Mouse (Mus musculus) MEL (cell line): ENCODE measurements at regions not wholly inside any gene's neighbourhood (a gene's known extent, or its start where the extent isn't known, plus 50 kb on each side); places are given as distances from the start of the nearest gene placed in this dataset.
"Not testable (repeated sequence)": the region's sequence is repeated elsewhere in the genome, so short reads cannot be mapped to it uniquely, and the experiment has no call there.

ENCODE experiments used
- DNase-seq: peaks from one replicate; pipeline ENCODE4 v3.0.0; 2011; ENCODE audit warnings: low read depth, low spot score
- H3K27ac ChIP-seq: 2 replicates; pipeline ENCODE4 v1.5.1; 2012; ENCODE audit warnings: low read depth, mild to moderate bottlenecking, control low read depth, low read length, moderate library complexity; ENCODE audit not compliant: control insufficient read depth
- H3K27me3 ChIP-seq, 2 experiments: fragments of 150-350 bp in 1 of 2; sonication (generic) in 1 of 2; 2 replicates each; pipeline ENCODE4 v1.6.1; 2012; ENCODE audit warnings: low read length in 2 of 2, mild to moderate bottlenecking in 2 of 2, improper control_type of control experiment in 1 of 2, moderate library complexity in 1 of 2; ENCODE audit not compliant: insufficient read depth in 2 of 2, control insufficient read depth in 1 of 2
- H3K36me3 ChIP-seq, 2 experiments: 2 replicates each; pipeline ENCODE4 v1.6.1; 2012 to 2014; ENCODE audit warnings: low read length in 2 of 2, improper control_type of control experiment in 1 of 2, inconsistent platforms in 1 of 2, mild to moderate bottlenecking in 1 of 2; ENCODE audit not compliant: insufficient read depth in 2 of 2, control insufficient read depth in 1 of 2
- H3K4me1 ChIP-seq, 2 experiments: fragments of 150-350 bp in 1 of 2; sonication (generic) in 1 of 2; 2 replicates each; pipeline ENCODE4 v1.6.1; 2012; ENCODE audit warnings: low read length in 2 of 2, improper control_type of control experiment in 1 of 2, mild to moderate bottlenecking in 1 of 2; ENCODE audit not compliant: insufficient read depth in 2 of 2, control insufficient read depth in 1 of 2
- H3K4me3 ChIP-seq, 2 experiments: fragments of 150-350 bp in 1 of 2; sonication (generic) in 1 of 2; 2 replicates each; pipeline ENCODE4 v1.5.1; 2012; ENCODE audit warnings: low read depth in 2 of 2, low read length in 2 of 2, mild to moderate bottlenecking in 2 of 2, moderate library complexity in 2 of 2, control low read depth in 1 of 2, improper control_type of control experiment in 1 of 2; ENCODE audit not compliant: control insufficient read depth in 1 of 2, insufficient read depth in 1 of 2
- H3K79me2 ChIP-seq: 2 replicates; pipeline ENCODE4 v1.6.1; 2012; ENCODE audit warnings: mild to moderate bottlenecking, low read length, moderate library complexity; ENCODE audit not compliant: control insufficient read depth, poor library complexity, insufficient read depth
- H3K9ac ChIP-seq: 2 replicates; pipeline ENCODE4 v1.6.1; 2012; ENCODE audit warnings: low read depth, mild to moderate bottlenecking, control low read depth, low read length, moderate library complexity; ENCODE audit not compliant: control insufficient read depth, poor library complexity, severe bottlenecking
- H3K9me3 ChIP-seq: fragments of 150-350 bp; sonication (generic); replicated peaks from 2 replicates; pipeline ENCODE4 v1.6.1; 2012; ENCODE audit warnings: mild to moderate bottlenecking, low read length, improper control_type of control experiment, moderate library complexity; ENCODE audit not compliant: insufficient read depth
- CTCF ChIP-seq, 3 experiments: IDR thresholded peaks in 2 of 3; conservative IDR thresholded peaks in 1 of 3; 2 replicates each; pipeline ENCODE4 v1.5.1; 2011 to 2012; ENCODE audit warnings: low read length in 3 of 3, low read depth in 2 of 3, mild to moderate bottlenecking in 2 of 3, improper control_type of control experiment in 1 of 3, inconsistent platforms in 1 of 3, mixed read lengths in 1 of 3, moderate library complexity in 1 of 3; ENCODE audit not compliant: control insufficient read depth in 1 of 3, insufficient read depth in 1 of 3, poor library complexity in 1 of 3, severe bottlenecking in 1 of 3
- EP300 ChIP-seq, 2 experiments: IDR thresholded peaks; 2 replicates each; pipeline ENCODE4 v1.6.1; 2011; ENCODE audit warnings: improper control_type of control experiment in 2 of 2, low read length in 2 of 2, low read depth in 1 of 2, mild to moderate bottlenecking in 1 of 2
- GABPA ChIP-seq: IDR thresholded peaks from 2 replicates; pipeline ENCODE4 v1.6.1; 2012; ENCODE audit warnings: low read depth, mild to moderate bottlenecking, inconsistent platforms, low read length, improper control_type of control experiment, moderate library complexity
- JUND ChIP-seq: IDR thresholded peaks from 2 replicates; pipeline ENCODE4 v1.6.1; 2011; ENCODE audit warnings: low read depth, mild to moderate bottlenecking, improper control_type of control experiment, low read length
- NELFE ChIP-seq: IDR thresholded peaks from 2 replicates; pipeline ENCODE4 v1.6.1; 2011; ENCODE audit warnings: low read depth, low read length, improper control_type of control experiment
- POLR2A ChIP-seq, 2 experiments: IDR thresholded peaks; 2 replicates each; pipeline ENCODE4 v1.6.1; 2011 to 2012; ENCODE audit warnings: low read length in 2 of 2, mild to moderate bottlenecking in 2 of 2, control low read depth in 1 of 2, improper control_type of control experiment in 1 of 2, low read depth in 1 of 2, moderate library complexity in 1 of 2; ENCODE audit not compliant: control insufficient read depth in 1 of 2, insufficient read depth in 1 of 2, poor library complexity in 1 of 2
- RAD21 ChIP-seq: IDR thresholded peaks from 2 replicates; pipeline ENCODE4 v1.6.1; 2011; ENCODE audit warnings: mild to moderate bottlenecking, low read depth, low read length, improper control_type of control experiment
- SIN3A ChIP-seq: IDR thresholded peaks from 2 replicates; pipeline ENCODE4 v1.6.1; 2012; ENCODE audit warnings: low read length, improper control_type of control experiment, inconsistent platforms
- SMC3 ChIP-seq: IDR thresholded peaks from 2 replicates; pipeline ENCODE4 v1.6.1; 2011; ENCODE audit warnings: low read depth, low read length, improper control_type of control experiment
- TBP ChIP-seq: IDR thresholded peaks from 2 replicates; pipeline ENCODE4 v1.8.0; 2011; ENCODE audit warnings: low read depth, low read length, improper control_type of control experiment
- TCF12 ChIP-seq: IDR thresholded peaks from 2 replicates; pipeline ENCODE4 v1.6.1; 2014; ENCODE audit warnings: low read depth, mild to moderate bottlenecking, inconsistent platforms, low read length, improper control_type of control experiment, moderate library complexity
- ZKSCAN1 ChIP-seq: IDR thresholded peaks from 2 replicates; pipeline ENCODE4 v1.6.1; 2012; ENCODE audit warnings: low read depth, mild to moderate bottlenecking, inconsistent platforms, low read length, improper control_type of control experiment, moderate library complexity
- ZNF384 ChIP-seq: IDR thresholded peaks from 2 replicates; pipeline ENCODE4 v1.6.1; 2012; ENCODE audit warnings: low read depth, mild to moderate bottlenecking, inconsistent platforms, low read length, improper control_type of control experiment

- not testable (repeated sequence) for H3K4me3 ChIP-seq, H3K36me3 ChIP-seq, H3K9ac ChIP-seq, H3K27ac ChIP-seq, H3K79me2 ChIP-seq, H3K4me1 ChIP-seq, H3K9me3 ChIP-seq, H3K27me3 ChIP-seq, DNase-seq
Measured at GRCm38 (mm10) chr11:40159161-40159560, 535.8 kb downstream of the Mat2b start.

GRCm38 (mm10) chr11:40149312-40149711 lies 545.7 kb downstream of the Mat2b start:
- no peak overlapping the region for H3K27ac ChIP-seq
- DNase-seq: peak; percentile 13
- H3K36me3 ChIP-seq: no peaks in the 10 kb centered on the region
- no peak overlapping the region for H3K9ac ChIP-seq
- no peaks in the 10 kb centered on the region for H3K79me2 ChIP-seq
- TF ChIP-seq JUND: no peak
- peak in 1 of 3 experiments; percentile 21; a peak in 2 of 6 replicates for TF ChIP-seq CTCF (IDR thresholded peaks at IDR 0.05 in 2 of 3, conservative IDR thresholded peaks at IDR 0.05 in 1 of 3; ENCODE audit: control insufficient read depth in 1 of 3, insufficient read depth in 1 of 3, low read depth in 2 of 3, low read length in 3 of 3, poor library complexity in 1 of 3, severe bottlenecking in 1 of 3)
- TF ChIP-seq SMC3: peak; percentile 35; the same call in 1 of the 2 replicates
- peak; percentile 47 for TF ChIP-seq RAD21
- no peak for TF ChIP-seq GABPA
- TF ChIP-seq SIN3A: no peak
- TF ChIP-seq TBP: no peak
- TF ChIP-seq NELFE: no peak
- no peaks in the 10 kb centered on the region for H3K9me3 ChIP-seq
- H3K4me3 ChIP-seq: no peak overlapping the region
- H3K27me3 ChIP-seq: no peaks in the 10 kb centered on the region
- H3K4me1 ChIP-seq: no peaks in the 10 kb centered on the region

GRCm38 (mm10) chr11:40137803-40138202 lies 557.2 kb downstream of the Mat2b start:
- H3K9ac ChIP-seq: no peak overlapping the region
- no peaks in the 10 kb centered on the region for H3K79me2 ChIP-seq
- no peaks in the 10 kb centered on the region for H3K9me3 ChIP-seq
- TF ChIP-seq ZNF384 (no peak), POLR2A (IDR thresholded peaks at IDR 0.05; ENCODE audit: control insufficient read depth in 1 of 2, insufficient read depth in 1 of 2, low read depth in 1 of 2, low read length in 2 of 2, poor library complexity in 1 of 2) (no peak), TCF12 (no peak), EP300 (IDR thresholded peaks at IDR 0.05; ENCODE audit: low read depth in 1 of 2, low read length in 2 of 2) (no peak), ZKSCAN1 (no peak)
- no peak overlapping the region for H3K27ac ChIP-seq
- no peaks in the 10 kb centered on the region for H3K36me3 ChIP-seq
- H3K27me3 ChIP-seq: no peaks in the 10 kb centered on the region
- H3K4me1 ChIP-seq: no peaks in the 10 kb centered on the region
- no peak for DNase-seq
- H3K4me3 ChIP-seq: no peak overlapping the region
